Mouse (Mus musculus) megakaryocyte, embryonic 14.5 days (primary cell): ENCODE results near the gene Enkd1. TPM values are rescaled to one million over a fixed set of nuclear protein-coding genes. Genes with fewer than 3 reads are reported as not detected.

Experiments
- H3K27me3 ChIP-seq: replicated peaks from 2 replicates; pipeline ENCODE3; 2012; ENCODE audit warnings: inconsistent platforms
- H3K36me3 ChIP-seq: replicated peaks from 2 replicates; pipeline ENCODE3; 2012; ENCODE audit warnings: low read length, inconsistent platforms, mixed read lengths
- H3K4me1 ChIP-seq: 2 replicates; pipeline ENCODE4 v1.6.1; 2012; ENCODE audit warnings: inconsistent platforms
- H3K4me3 ChIP-seq: replicated peaks from 2 replicates; pipeline ENCODE3; 2012; ENCODE audit warnings: moderate library complexity, mild to moderate bottlenecking, inconsistent platforms
- H3K9me3 ChIP-seq: 2 replicates; pipeline ENCODE4 v1.6.1; 2012; ENCODE audit warnings: inconsistent platforms
- FLI1 ChIP-seq: IDR thresholded peaks from 2 replicates; pipeline ENCODE4 v1.6.1; 2012; ENCODE audit warnings: low read length, inconsistent platforms, mixed read lengths
- GATA1 ChIP-seq: IDR thresholded peaks from 3 replicates; pipeline ENCODE4 v1.6.1; 2012; ENCODE audit warnings: mixed read lengths, low read length, inconsistent platforms, borderline replicate concordance
- polyA plus RNA-seq: library from polyadenylated mRNA; stranded (reverse); fragments of >175 nt; gene quantifications from 2 replicates; pipeline ENCODE4 v1.2.3, GENCODE M21; 2012; ENCODE audit warnings: low replicate concordance; ENCODE audit not compliant: insufficient read depth

The Enkd1 gene
- polyA plus RNA-seq, 1 experiment, result 26.1 TPM

- H3K36me3 ChIP-seq, result peaks cover 79% of the 10 kb centered on the region
- no peak overlapping the region for H3K4me3 ChIP-seq
Measured at GRCm38 (mm10) chr8:105694051-105694799, 13.8 kb downstream of the Enkd1 start.

GRCm38 (mm10) chr8:105693648-105694047 lies 14.4 kb downstream of the Enkd1 start:
- TF ChIP-seq FLI1, result no peak
- TF ChIP-seq GATA1, result no peak
- H3K36me3 ChIP-seq, result peaks cover 75% of the 10 kb centered on the region
- H3K27me3 ChIP-seq, result peaks cover 2% of the 10 kb centered on the region
- H3K4me1 ChIP-seq, result no peaks in the 10 kb centered on the region; the same call in 1 of the 2 replicates
- H3K9me3 ChIP-seq, result no peaks in the 10 kb centered on the region
- no peak overlapping the region for H3K4me3 ChIP-seq

More at GRCm38 (mm10) chr8:105694051-105694799, 13.8 kb downstream of the Enkd1 start:
- no peaks in the 10 kb centered on the region; the same call in none of the 2 replicates for H3K4me1 ChIP-seq
- no peaks in the 10 kb centered on the region for H3K9me3 ChIP-seq
- TF ChIP-seq GATA1 (no peak), FLI1 (no peak)
- peaks cover 2% of the 10 kb centered on the region for H3K27me3 ChIP-seq

GRCm38 (mm10) chr8:105692449-105693182 lies 15.4 kb downstream of the Enkd1 start:
- no peak overlapping the region for H3K4me3 ChIP-seq
- peaks cover 2% of the 10 kb centered on the region for H3K27me3 ChIP-seq
- H3K9me3 ChIP-seq, result no peaks in the 10 kb centered on the region
- H3K36me3 ChIP-seq, result peaks cover 64% of the 10 kb centered on the region
- peaks cover 7% of the 10 kb centered on the region for H3K4me1 ChIP-seq
- TF ChIP-seq FLI1, result no peak
- TF ChIP-seq GATA1, result no peak

GRCm38 (mm10) chr8:105690978-105691377 lies 17.0 kb downstream of the Enkd1 start:
- TF ChIP-seq GATA1, result no peak
- no peak for TF ChIP-seq FLI1
- no peak overlapping the region for H3K4me3 ChIP-seq
- peaks cover 14% of the 10 kb centered on the region for H3K4me1 ChIP-seq
- peaks cover 48% of the 10 kb centered on the region for H3K36me3 ChIP-seq
- H3K9me3 ChIP-seq, result no peaks in the 10 kb centered on the region
- H3K27me3 ChIP-seq, result peaks cover 2% of the 10 kb centered on the region

- Histone ChIP-seq H3K27me3 (peaks cover 2% of the 10 kb centered on the region), H3K4me1 (peaks cover 24% of the 10 kb centered on the region), H3K36me3 (peaks cover 39% of the 10 kb centered on the region), H3K4me3 (no peak overlapping the region), H3K9me3 (no peaks in the 10 kb centered on the region)
- TF ChIP-seq FLI1 (no peak), GATA1 (no peak)
Measured at GRCm38 (mm10) chr8:105689983-105690360, 18.0 kb downstream of the Enkd1 start.

- Histone ChIP-seq H3K4me3 (no peak overlapping the region), H3K9me3 (no peaks in the 10 kb centered on the region), H3K36me3 (peaks cover 37% of the 10 kb centered on the region), H3K27me3 (peaks cover 2% of the 10 kb centered on the region), H3K4me1 (peaks cover 25% of the 10 kb centered on the region)
- no peak for TF ChIP-seq FLI1
- TF ChIP-seq GATA1, result no peak
Measured at GRCm38 (mm10) chr8:105689256-105689982, 18.6 kb downstream of the Enkd1 start.

GRCm38 (mm10) chr8:105688242-105688752 lies 19.7 kb downstream of the Enkd1 start:
- Histone ChIP-seq H3K4me1 (peaks cover 25% of the 10 kb centered on the region), H3K4me3 (no peak overlapping the region), H3K27me3 (peaks cover 2% of the 10 kb centered on the region), H3K9me3 (no peaks in the 10 kb centered on the region), H3K36me3 (peaks cover 41% of the 10 kb centered on the region)
- TF ChIP-seq FLI1, result no peak
- TF ChIP-seq GATA1, result no peak

GRCm38 (mm10) chr8:105687512-105687911 lies 20.5 kb downstream of the Enkd1 start:
- H3K36me3 ChIP-seq, result peaks cover 41% of the 10 kb centered on the region
- TF ChIP-seq GATA1 (no peak), FLI1 (no peak)
- no peak overlapping the region for H3K4me3 ChIP-seq
- peaks cover 25% of the 10 kb centered on the region for H3K4me1 ChIP-seq
- H3K9me3 ChIP-seq, result no peaks in the 10 kb centered on the region
- peaks cover 2% of the 10 kb centered on the region for H3K27me3 ChIP-seq

- TF ChIP-seq GATA1 (no peak), FLI1 (no peak)
- Histone ChIP-seq H3K36me3 (peaks cover 46% of the 10 kb centered on the region), H3K4me3 (peak overlapping the region; percentile 90), H3K4me1 (peaks cover 25% of the 10 kb centered on the region), H3K9me3 (no peaks in the 10 kb centered on the region), H3K27me3 (no peaks in the 10 kb centered on the region)
Measured at GRCm38 (mm10) chr8:105686551-105686950, 21.5 kb downstream of the Enkd1 start.
